Mouse (Mus musculus) spleen, postnatal 36 days (tissue): ENCODE data around the gene Stambp.
"Not testable (repeated sequence)": the region's sequence is repeated elsewhere in the genome, so short reads cannot be mapped to it uniquely, and the experiment has no call there.

Source experiments
- DNase-seq, 2 experiments: peaks; one replicate each; pipeline ENCODE4 v3.0.0; 2022; ENCODE audit warnings: low spot score in 2 of 2, mixed read lengths in 1 of 2

The Stambp gene

DNA sequence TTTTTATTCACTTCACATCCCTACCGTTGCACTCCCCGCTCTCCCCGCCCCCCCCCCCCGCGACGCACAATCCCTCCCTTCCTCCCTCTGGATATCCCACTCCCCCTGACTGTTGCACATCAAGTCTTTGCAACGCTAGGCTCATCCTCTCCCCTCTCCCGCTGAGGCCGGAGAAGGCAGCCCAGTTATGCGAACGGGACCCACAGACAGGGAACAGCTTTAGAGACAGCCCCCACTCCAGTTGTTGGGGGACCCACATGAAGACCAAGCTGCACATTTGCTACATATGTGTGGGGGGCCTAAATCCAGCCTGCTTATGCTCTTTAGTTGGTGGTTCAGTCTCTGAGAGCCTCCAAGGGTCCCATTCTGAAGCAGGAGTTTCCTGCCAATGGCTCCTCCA is at the start of gene Stambp:
TSS of gene Stambp (minus strand) at position 59 of the 400 bp plus-strand sequence.
- no peak for DNase-seq

DNA sequence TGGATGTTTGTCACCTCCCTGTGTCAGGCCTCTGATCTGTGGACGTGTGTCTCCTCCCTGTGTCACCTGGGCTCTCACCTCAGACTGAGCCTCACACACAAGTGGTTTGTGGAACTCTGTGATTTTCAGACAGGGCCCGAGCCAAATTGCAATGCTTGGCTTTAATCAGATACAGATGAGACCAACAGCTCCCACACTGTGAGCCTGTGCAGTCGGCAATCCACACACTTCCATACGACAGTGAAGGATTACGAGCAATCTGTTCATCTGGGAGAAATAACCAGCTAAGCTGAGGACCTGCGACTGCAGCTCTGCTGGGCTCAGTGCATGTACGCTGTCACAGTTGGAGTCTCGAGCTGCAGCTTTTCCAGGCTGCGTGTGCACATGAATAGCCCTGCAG is 47.4 kb upstream of the Stambp start:
- no peak for DNase-seq

DNA sequence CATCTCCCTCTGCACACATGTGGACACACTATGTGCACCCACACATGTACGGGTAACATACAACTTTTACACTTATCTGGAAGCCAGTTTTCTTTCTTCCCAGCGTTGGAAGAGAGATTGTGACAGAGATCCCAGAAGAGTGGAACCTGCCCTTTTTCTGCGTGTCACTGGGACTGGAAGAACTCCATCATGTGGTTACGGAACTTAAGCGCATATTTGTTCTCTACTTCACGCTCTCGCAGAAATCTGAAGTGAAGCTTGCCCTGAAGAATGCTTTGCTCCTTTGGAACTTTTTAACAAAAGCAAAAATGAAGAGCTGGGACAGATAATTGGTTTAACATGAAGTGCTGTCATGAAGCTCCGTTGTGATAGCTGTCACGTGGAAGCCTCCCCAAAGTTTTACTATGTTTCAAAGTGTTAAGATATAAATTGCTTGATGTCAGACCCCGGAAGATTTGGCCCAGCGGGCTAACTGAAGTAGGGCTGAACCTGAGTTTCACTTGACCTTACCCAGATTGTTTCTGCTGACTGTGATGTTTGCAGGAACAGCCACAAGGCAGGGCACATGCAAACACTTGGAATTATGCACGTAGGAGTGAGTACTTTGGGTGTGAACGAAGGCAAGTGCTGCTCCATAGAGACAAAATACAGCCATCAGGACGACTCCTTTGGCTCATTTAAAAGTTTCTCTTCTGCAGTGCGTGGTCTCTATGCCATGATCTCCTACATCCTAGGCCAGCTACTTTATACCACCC is 45.2 kb upstream of the Stambp start:
- no peak for DNase-seq

DNA sequence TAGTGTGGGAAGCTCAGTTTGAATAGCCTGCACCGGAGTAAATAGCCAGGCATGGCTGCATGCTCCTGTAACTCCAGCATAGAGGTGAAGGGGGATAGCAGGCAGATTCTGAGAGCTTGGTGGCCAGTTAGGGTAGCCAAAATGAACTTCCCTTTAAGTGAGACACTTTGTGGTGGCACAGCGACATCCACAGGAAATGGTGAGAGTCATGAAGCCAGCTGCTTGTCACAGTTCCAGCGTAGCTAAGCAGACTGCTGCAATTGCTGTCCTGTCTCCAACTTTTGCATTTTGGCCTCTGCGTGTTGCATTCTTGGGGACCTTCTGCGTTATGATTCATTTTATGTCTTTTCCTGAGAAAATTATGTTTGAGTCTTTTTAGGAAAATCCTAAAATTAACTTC is 44.0 kb upstream of the Stambp start:
- peak in 1 of 2 experiments; percentile 18 for DNase-seq

DNA sequence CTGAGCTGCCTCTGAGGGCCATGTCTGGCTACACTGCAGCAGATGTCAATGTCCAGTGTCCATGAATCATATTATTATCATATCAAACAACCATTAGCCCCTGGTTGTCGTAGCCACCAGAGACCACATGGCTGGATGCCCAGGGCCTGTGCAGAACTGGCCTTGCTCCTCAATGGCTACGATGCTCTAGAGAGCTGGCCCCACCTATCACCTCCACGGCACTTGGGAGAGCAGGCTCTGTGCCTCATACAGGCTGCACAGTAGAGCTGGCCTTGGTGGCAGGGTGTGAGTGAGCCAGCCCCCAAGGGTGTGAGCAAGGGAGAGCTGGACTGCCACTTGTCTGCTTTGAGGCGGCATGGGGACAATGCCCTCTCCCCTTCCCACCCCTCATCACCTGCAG is 41.9 kb upstream of the Stambp start:
- DNase-seq: no peak

DNA sequence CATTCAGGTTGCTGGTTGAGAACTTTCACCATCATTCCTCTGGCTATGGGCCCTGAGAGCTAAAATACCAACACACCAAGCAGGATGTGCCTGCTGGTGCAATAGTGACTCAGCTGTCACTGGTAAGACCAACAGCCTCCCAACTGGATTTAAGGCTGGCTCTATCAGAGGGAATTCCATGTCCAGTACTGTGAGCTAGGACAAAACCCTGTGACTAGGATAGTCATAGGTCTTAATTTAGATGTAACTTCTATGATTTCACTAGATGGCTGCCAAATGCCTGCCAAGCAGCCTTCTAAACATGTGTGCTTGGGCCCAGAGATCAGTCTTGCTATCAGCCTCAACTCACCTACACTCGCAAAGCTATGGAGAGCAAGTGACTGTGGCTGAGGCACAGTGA is 40.4 kb upstream of the Stambp start:
- no peak for DNase-seq

DNA sequence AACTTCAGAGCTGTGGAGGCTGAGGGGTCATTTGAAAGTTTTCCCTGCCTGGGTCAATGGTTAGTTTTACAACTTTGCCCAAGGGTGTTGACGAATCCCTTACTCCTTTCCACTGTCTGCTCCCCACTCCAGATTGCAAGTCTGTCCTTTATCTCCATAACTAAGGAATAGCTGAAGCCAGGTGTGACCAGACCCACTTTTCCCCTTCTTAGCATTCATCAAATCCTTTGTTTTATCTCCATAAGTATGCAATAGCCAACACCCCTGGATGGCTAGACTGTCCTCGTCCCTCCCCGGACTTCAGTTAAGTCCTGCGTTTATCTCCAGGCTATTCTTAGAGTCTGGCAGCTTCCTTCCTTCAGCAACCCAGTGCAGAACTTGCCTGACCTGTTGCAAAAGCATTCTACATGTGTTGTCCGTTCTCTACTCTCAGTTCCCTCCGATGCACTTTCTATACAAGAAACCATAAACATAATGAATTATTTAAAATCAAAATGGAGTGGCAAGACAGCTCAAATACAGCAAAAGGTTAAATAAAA is 27.2 kb upstream of the Stambp start:
- no peak for DNase-seq

DNA sequence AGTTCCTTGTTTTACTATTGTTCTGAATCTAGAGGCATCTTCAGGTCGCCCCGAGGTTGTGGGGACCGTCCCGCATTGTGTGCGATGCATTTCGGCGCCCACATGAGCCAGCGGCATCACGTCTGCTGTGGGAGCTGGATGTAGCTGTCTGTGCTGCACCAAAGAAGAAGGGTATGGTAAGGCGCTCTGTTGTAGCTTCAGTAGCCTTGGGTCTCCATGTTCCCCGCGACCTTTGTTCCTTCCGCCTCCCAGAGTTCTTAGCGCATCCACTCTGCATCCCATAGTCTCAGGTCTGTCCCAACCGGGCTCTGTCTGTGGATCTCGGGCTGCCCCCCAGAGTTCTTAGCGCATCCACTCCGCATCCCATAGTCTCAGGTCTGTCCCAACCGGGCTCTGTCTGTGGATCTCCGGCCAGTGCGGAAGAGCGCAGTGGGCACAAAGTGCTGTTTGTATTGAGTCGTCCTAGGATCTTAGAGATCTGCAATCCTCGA is 26.6 kb upstream of the Stambp start:
- DNase-seq: no peak

DNA sequence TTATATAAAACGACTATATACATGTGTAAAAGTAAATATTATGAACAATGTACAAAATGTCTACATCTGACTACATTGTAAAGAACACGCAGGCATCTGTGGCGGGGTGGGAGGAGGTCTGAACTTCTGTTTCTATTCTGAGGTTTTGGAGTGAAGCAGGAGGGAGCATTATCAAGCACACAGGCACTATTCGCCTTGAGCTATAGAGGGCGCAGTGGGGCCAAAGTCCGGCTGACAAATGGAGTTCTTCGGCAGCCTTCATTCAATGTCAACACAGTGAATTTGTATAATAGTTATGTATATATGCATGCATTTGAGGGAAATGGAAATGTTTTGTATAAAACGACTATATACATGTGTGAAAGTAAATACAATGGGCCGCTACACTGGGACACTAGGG is 26.1 kb upstream of the Stambp start:
- DNase-seq: peak in 1 of 2 experiments; percentile 7

DNA sequence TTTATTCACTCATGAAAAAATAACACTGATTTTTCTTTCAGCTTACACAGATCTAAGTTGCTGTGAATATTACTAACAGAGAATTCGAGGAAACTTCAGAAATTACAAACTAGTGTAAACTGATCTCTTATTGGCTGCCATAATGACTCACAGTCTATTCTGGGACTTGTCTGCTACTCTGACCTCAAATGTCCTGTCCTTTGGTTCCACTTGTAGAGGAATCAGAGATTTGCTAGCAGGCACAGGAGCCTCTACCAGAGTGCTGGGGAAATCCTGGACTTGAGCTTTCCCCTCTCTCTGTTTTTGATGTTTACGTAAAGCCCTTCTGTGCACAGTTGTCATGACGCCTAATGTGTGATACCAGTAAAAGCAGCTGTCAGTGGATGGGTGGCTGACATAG is 25.5 kb upstream of the Stambp start:
- no peak for DNase-seq

DNA sequence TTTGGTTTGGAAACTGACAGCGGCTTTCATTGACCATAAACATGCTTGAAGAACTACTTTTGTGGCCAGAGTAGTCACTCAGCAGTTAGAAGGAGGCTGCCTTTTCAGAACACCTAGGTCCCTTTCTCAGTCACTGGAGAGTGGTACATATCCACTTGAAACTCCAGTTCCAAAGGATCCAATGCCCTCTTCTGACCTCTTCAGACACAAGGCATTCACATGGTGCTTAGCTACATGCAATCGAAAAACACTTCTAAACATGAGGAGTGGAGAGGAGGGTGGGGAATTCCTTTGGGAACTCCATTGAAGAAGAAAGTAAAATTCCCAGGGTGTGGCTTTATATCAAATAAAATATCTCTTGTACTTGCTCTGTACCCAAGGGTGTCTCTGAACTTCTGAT is 22.5 kb upstream of the Stambp start:
- no peak for DNase-seq

DNA sequence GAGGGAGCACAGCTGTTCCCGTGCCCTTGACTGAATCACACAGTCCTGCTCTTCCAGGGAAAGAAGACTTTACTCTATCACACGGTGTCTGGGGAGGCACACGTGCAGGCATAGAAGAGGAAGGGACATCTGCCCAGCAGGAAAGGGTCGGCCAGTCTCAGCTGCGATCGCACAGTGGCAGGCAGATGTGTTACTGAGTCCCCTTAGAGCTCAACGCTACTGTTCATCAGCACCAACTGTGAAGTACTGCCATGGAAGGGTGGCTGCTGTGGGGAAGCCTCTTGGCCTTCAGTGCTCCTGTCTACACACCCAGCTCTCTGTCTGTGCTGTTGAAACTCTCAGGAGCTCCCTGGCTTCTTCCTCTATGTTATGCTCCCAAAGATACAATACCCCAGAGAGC is 21.4 kb upstream of the Stambp start:
- DNase-seq: no peak

DNA sequence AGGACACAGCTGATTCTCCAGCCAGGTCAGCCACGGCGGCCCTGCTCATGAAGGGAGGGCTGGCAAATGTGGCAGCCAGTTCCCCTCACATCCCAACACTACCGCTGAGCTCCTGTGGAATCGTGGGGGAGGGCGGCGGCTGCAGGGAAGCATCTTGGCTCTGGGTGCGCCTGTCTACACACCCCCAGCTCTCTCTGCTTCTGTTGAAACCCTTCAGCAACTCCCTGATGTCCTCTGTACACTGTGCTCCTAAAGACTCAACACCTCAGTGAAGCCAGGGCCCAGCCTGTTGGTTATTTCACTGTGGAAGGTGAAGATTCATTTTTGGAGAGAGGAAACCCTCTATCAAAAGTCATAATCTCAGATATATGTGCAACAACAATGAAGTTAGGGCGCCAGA is 19.5 kb upstream of the Stambp start:
- DNase-seq: no peak

DNA sequence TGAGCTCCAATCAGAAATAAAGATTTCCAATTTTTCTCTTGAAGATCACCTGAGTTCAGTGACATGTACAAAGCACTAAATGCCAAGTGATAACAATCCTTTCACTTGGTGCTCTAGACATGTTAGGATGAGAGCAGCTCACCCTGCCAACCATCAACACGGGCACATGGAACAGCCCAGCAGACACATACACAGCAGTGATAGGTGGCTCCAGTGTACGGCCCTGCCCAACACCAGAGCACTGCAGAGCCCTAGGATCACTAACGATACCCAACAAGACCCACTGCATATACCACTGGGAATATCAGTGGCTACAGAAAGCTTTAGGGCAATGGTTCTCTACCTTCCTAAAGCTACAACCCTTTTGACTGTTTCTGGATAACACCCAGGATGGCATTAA is 17.8 kb upstream of the Stambp start:
- no peak for DNase-seq

DNA sequence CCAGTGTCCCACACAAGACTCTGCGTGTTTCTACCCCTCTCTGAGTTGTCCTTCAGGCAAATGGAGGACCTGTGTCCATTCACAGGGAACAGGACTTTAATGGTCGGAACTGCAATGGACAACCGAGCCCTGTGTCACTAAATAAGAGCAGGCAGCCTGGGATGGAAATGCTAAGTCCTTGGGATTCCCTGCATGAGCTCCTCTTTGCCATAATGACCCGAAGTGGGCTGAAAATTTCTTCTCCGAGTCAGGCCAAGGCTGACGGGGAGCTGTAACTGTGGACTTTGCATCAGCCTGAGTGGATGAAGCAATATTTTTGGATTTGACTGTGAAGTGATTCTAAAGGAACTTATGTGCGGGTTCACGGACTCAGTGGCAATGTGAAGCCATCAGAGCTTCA is 14.7 kb upstream of the Stambp start:
- DNase-seq: not testable (repeated sequence)

DNA sequence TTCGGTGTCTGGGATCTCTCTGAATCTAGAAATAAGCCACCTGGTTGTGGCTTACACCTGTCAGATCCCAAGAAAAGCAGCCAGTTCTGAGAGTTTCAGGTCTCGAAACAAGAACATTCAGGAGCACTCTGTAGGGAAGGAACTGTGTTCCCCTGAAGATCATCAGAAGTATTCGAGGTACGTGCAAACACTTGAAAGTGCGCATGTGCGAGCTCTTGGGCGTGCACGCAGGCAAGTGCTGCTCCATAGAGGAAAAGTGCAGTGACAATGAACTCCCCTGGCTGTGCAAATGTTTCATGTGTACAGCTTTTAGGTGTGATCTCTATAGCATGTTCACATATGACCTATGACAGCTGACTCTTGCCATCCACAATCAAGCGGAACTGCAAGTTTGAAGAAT is 12.8 kb upstream of the Stambp start:
- DNase-seq: not testable (repeated sequence)

DNA sequence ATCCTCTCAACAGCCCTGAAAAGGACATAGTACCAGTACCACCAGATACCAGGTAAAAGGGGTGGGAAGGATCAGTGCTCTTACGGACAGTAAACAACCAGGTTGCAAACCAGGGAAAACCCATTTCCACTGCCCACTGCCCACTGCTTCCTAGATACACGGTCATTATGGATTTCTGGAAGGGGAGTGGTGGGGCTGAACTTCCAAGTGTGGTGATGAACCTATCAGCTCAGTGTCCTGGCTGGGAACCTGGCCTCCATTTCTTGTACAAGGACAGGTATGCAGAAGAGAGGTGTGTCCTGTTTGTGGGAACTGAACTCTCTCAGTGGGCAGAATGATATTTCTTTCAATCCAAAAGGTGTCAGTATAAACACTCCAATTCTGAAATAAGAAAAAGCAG is 11.1 kb upstream of the Stambp start:
- DNase-seq: no peak

DNA sequence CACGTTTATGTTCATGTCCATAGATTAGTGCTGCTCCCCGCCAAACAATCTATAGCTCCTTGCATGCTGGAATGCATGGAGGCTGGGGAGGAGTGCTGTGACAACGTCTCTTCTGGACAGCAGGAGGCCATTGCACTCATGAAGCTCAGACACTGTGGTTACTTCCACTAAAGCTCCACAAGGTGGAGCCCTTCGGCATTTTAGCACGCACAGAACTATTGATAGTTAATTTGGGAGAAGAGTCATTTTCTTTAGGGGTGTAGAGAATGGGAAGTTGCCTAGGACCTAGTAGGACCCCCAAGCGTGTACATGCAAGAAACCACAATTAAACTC is 10.4 kb upstream of the Stambp start:
- DNase-seq: peak in 1 of 2 experiments; percentile 10

DNA sequence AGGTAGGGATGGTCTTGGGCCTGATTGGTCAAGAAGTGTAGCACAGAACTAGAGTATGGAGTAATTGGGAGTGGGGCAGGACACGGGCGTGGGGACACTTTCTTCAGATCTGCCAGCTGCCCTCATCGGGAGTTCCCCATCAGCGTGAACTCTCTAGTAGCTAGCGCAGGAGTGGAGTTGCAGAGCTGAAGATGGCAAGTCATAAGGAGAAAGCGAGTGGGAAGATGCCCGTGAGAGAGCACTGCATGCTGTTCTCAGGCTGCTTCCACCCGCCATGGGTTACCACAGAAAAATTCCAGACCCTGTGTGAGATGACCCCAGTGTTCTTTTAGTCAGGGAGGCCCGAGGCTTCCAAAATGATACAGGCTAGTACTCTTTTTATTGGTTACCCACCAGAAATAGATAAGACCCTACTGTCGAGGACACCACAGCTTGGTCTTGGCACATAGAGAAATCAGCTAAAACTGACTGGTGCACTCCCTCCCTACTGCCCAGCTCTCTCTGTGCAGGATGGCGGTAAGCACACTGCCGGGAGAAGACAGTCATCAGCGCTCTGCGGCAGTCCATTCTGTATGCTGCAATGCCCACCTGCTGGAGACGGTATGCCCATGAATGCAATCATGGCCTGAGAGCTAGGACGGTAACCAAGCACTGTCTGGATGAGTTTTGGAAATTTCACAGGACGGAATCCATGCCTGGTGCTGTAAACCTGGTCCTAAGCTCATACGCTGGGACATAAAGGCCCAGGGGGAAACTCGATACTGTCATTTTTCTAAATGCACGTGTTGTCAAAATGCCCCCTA is 9.8 kb upstream of the Stambp start:
- DNase-seq: no peak

DNA sequence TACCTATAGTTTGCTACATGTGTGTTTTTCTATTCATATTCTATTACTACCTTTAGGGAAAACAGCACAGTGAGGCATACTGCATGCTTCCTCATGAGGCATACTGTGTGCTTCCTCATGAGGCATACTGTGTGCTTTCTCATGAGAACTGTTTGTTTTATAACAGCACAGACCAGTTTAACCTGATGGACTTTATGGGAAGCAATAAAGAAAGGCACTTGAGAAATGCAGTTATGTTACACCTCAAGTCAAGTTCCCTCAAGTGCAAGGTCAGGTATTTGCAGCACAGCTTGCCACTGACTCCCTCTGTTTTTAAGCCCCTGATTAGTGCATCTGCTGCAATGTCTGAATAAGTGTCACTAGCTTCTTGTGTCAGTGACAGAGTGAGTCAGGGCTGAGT is 5.0 kb upstream of the Stambp start:
- no peak for DNase-seq

DNA sequence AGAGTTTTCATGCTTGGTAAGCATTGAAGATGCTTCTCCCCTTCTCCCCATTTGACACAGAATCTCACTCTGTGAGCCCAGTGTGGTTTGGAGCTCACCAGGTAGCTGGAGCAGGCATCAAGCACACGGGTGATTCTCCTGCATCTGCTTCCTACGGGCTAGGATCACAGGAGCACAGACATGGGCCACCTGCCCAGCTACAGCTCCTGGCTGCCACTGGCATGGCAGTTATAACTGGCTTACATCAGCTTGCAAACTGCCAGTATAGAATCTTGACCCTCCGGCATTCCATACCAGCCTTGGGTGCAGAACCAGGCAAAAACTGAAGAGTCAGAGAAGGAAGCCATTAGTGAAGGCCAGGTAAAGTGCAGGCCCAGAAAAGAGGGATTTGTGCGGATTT is 3.1 kb upstream of the Stambp start:
- DNase-seq: no peak

DNA sequence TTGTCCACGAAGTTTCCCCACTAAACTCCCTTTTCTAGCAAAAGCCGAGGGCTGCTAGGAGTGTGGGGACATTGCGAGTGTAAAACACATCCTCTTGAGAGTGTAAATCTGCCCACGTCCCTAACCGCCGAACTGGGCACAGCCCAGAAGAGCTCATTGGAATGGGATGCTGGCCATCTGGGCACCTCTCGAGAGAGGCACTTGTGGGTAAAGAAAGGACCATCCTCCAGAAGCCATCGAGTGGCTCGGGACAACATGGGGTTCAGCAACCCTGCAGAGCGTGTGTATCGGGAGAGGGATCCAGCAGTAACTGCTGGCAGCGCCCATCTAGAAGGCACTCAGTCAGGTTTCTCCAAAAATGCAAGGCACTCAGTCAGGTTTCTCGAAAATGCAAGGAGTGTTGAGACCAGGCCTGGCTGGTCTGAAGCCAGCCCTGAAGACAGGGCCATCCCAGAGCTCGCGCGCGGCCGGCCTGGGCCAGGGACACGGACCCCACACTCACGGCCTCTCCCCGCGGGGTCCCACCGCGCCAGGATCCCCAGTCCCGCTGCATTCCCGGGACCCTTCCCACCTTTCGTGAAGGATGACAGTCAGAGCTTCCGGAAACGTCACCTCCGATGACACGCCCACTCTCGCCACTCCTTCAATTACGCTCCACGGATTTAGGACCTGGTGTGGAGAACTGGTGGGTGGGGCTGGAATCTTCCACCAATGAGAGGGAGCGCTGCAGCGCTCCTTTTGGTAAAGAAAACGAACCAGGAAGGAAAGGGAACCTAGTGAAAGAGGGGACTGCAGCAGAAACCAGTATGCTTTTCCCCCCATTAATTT is 475 bp downstream of the Stambp start:
- DNase-seq: peak; percentile 80 to 87
